Mouse (Mus musculus) heart, embryonic 16.5 days (tissue): Measurements from ENCODE around the gene Fam155a. TPM values are rescaled to one million over a fixed set of nuclear protein-coding genes. Genes with fewer than 3 reads are reported as not detected.

Experiments
- ATAC-seq: fragments of 200-750 bp; cut with Nextera tagmentation; replicated peaks from 2 replicates; pipeline ENCODE4 v1.8.0; 2017; ENCODE audit warnings: moderate number of reproducible peaks; ENCODE audit not compliant: insufficient read depth, low FRiP score; ENCODE audit errors: extremely low read depth
- H3K27ac ChIP-seq: fragments of 300-500 bp; sonication (generic); 2 replicates; pipeline ENCODE4 v1.5.1; 2014; ENCODE audit warnings: mild to moderate bottlenecking, low read length, control low read depth, moderate library complexity
- H3K27me3 ChIP-seq: fragments of 300-500 bp; sonication (generic); 2 replicates; pipeline ENCODE4 v1.6.1; 2014; ENCODE audit warnings: low read length, mixed read lengths; ENCODE audit not compliant: control insufficient read depth, insufficient read depth
- H3K36me3 ChIP-seq: fragments of 300-500 bp; sonication (generic); 2 replicates; pipeline ENCODE4 v1.6.1; 2014; ENCODE audit not compliant: control insufficient read depth, insufficient read depth
- H3K4me1 ChIP-seq: fragments of 300-500 bp; sonication (generic); 2 replicates; pipeline ENCODE4 v1.6.1; 2014; ENCODE audit warnings: low read length, mixed read lengths; ENCODE audit not compliant: control insufficient read depth, insufficient read depth
- H3K4me2 ChIP-seq: fragments of 300-500 bp; sonication (generic); 2 replicates; pipeline ENCODE4 v1.6.1; 2014; ENCODE audit warnings: low read depth, mild to moderate bottlenecking, control low read depth, low read length
- H3K4me3 ChIP-seq: fragments of 300-500 bp; sonication (generic); 2 replicates; pipeline ENCODE4 v1.5.1; 2014; ENCODE audit warnings: mild to moderate bottlenecking, control low read depth, low read length
- H3K9ac ChIP-seq: fragments of 300-500 bp; sonication (generic); 2 replicates; pipeline ENCODE4 v1.6.1; 2014; ENCODE audit warnings: low read length, control low read depth
- H3K9me3 ChIP-seq: fragments of 300-500 bp; sonication (generic); replicated peaks from 2 replicates; pipeline ENCODE4 v1.6.1; 2016; ENCODE audit warnings: low read length; ENCODE audit not compliant: control insufficient read depth
- WGBS: fragments of 180-500 bp; shearing (Covaris S2); extraction: QIAGEN DNeasy Blood & Tissue Kit; methylation state at CpG from one replicate; pipeline ENCODE4 v1.1.7; 2014; 5-methylcytosine and 5-hydroxymethylcytosine counted together
- polyA plus RNA-seq: library from polyadenylated mRNA; unstranded; fragments of >200 nt; fragmentation: Nextera tagmentation; extraction: Ambion mirVana; gene quantifications from 2 replicates; pipeline ENCODE4 v1.2.1, GENCODE M21; 2015

Fam155a gene
- polyA plus RNA-seq, 1 experiment from 2014 or later: 0.07 TPM

- ATAC-seq: no peak
- H3K4me3 ChIP-seq: no peak overlapping the region
- H3K9me3 ChIP-seq: no peaks in the 10 kb centered on the region
- H3K27me3 ChIP-seq: no peaks in the 10 kb centered on the region
- no peaks in the 10 kb centered on the region for H3K36me3 ChIP-seq
- no peaks in the 10 kb centered on the region for H3K4me1 ChIP-seq
- no peak overlapping the region for H3K27ac ChIP-seq
- 67% methylated on average over 5 of the region's 5 CpGs for WGBS
- no peak overlapping the region for H3K9ac ChIP-seq
- no peak overlapping the region for H3K4me2 ChIP-seq
Observed at GRCm38 (mm10) chr8:9471290-9471689, 299.7 kb downstream of the Fam155a start.

GRCm38 (mm10) chr8:9470114-9470513 is 300.8 kb downstream of the Fam155a start:
- Histone ChIP-seq H3K4me1 (no peaks in the 10 kb centered on the region), H3K27me3 (no peaks in the 10 kb centered on the region), H3K4me2 (no peak overlapping the region), H3K27ac (no peak overlapping the region), H3K36me3 (no peaks in the 10 kb centered on the region), H3K4me3 (no peak overlapping the region), H3K9me3 (no peaks in the 10 kb centered on the region), H3K9ac (no peak overlapping the region)
- ATAC-seq: no peak
- WGBS: 46% methylated on average over 3 of the region's 3 CpGs

GRCm38 (mm10) chr8:9461111-9461510 is 309.9 kb downstream of the Fam155a start:
- H3K27me3 ChIP-seq: no peaks in the 10 kb centered on the region
- H3K27ac ChIP-seq: no peak overlapping the region
- WGBS: 61% methylated on average over 4 of the region's 4 CpGs
- H3K4me3 ChIP-seq: no peak overlapping the region
- H3K9me3 ChIP-seq: no peaks in the 10 kb centered on the region
- no peaks in the 10 kb centered on the region for H3K36me3 ChIP-seq
- no peak overlapping the region for H3K9ac ChIP-seq
- H3K4me2 ChIP-seq: no peak overlapping the region
- no peaks in the 10 kb centered on the region for H3K4me1 ChIP-seq
- ATAC-seq: no peak

GRCm38 (mm10) chr8:9460707-9461106 is 310.3 kb downstream of the Fam155a start:
- Histone ChIP-seq H3K27ac (no peak overlapping the region), H3K36me3 (no peaks in the 10 kb centered on the region)
- WGBS: 81% methylated on average over 2 of the region's 2 CpGs

GRCm38 (mm10) chr8:9458614-9459013 is 312.3 kb downstream of the Fam155a start:
- ATAC-seq: no peak

More at GRCm38 (mm10) chr8:9460707-9461106, 310.3 kb downstream of the Fam155a start:
- Histone ChIP-seq H3K4me3 (no peak overlapping the region), H3K4me2 (no peak overlapping the region), H3K4me1 (no peaks in the 10 kb centered on the region), H3K9me3 (no peaks in the 10 kb centered on the region), H3K27me3 (no peaks in the 10 kb centered on the region), H3K9ac (no peak overlapping the region)
- ATAC-seq: no peak

GRCm38 (mm10) chr8:9455138-9455537 is 315.8 kb downstream of the Fam155a start:
- 69% methylated on average over 4 of the region's 4 CpGs for WGBS
- Histone ChIP-seq H3K27ac (no peak overlapping the region), H3K9ac (no peak overlapping the region), H3K9me3 (no peaks in the 10 kb centered on the region), H3K4me3 (no peak overlapping the region), H3K4me2 (no peak overlapping the region), H3K27me3 (no peaks in the 10 kb centered on the region), H3K36me3 (no peaks in the 10 kb centered on the region), H3K4me1 (no peaks in the 10 kb centered on the region)
- no peak for ATAC-seq

More at GRCm38 (mm10) chr8:9458614-9459013, 312.3 kb downstream of the Fam155a start:
- H3K4me3 ChIP-seq: no peak overlapping the region
- H3K4me2 ChIP-seq: no peak overlapping the region
- H3K9ac ChIP-seq: no peak overlapping the region
- no peaks in the 10 kb centered on the region for H3K9me3 ChIP-seq
- no peak overlapping the region for H3K27ac ChIP-seq
- 72% methylated on average over 11 of the region's 11 CpGs for WGBS
- no peaks in the 10 kb centered on the region for H3K36me3 ChIP-seq
- H3K4me1 ChIP-seq: no peaks in the 10 kb centered on the region
- H3K27me3 ChIP-seq: no peaks in the 10 kb centered on the region

- no peak overlapping the region for H3K27ac ChIP-seq
- H3K4me3 ChIP-seq: no peak overlapping the region
- WGBS: 77% methylated on average over 5 of the region's 5 CpGs
- H3K4me1 ChIP-seq: no peaks in the 10 kb centered on the region
- no peaks in the 10 kb centered on the region for H3K9me3 ChIP-seq
- no peaks in the 10 kb centered on the region for H3K27me3 ChIP-seq
- no peaks in the 10 kb centered on the region for H3K36me3 ChIP-seq
- H3K9ac ChIP-seq: no peak overlapping the region
- no peak for ATAC-seq
- no peak overlapping the region for H3K4me2 ChIP-seq
Observed at GRCm38 (mm10) chr8:9453742-9454141, 317.2 kb downstream of the Fam155a start.

GRCm38 (mm10) chr8:9451543-9451942 is 319.4 kb downstream of the Fam155a start:
- no peaks in the 10 kb centered on the region for H3K4me1 ChIP-seq

GRCm38 (mm10) chr8:9448613-9449012 is 322.3 kb downstream of the Fam155a start:
- Histone ChIP-seq H3K4me2 (no peak overlapping the region), H3K9me3 (no peaks in the 10 kb centered on the region), H3K27ac (no peak overlapping the region), H3K4me3 (no peak overlapping the region), H3K27me3 (no peaks in the 10 kb centered on the region), H3K4me1 (no peaks in the 10 kb centered on the region), H3K36me3 (no peaks in the 10 kb centered on the region), H3K9ac (no peak overlapping the region)
- no peak for ATAC-seq
- WGBS: 30% methylated on average over 7 of the region's 7 CpGs

More at GRCm38 (mm10) chr8:9451543-9451942, 319.4 kb downstream of the Fam155a start:
- no peak overlapping the region for H3K4me3 ChIP-seq
- H3K27ac ChIP-seq: no peak overlapping the region
- 59% methylated on average over 4 of the region's 4 CpGs for WGBS
- no peak for ATAC-seq
- no peaks in the 10 kb centered on the region for H3K36me3 ChIP-seq
- H3K27me3 ChIP-seq: no peaks in the 10 kb centered on the region
- no peak overlapping the region for H3K9ac ChIP-seq
- no peak overlapping the region for H3K4me2 ChIP-seq
- no peaks in the 10 kb centered on the region for H3K9me3 ChIP-seq
